Mouse (Mus musculus) stomach, adult 2 months (tissue): Measurements from ENCODE around the gene Klrb1a. TPM values are rescaled to one million over a fixed set of nuclear protein-coding genes. Genes with fewer than 3 reads are reported as not detected.

Source experiments
- polyA plus RNA-seq: library from polyadenylated mRNA; depleted of rRNA; stranded (reverse); fragments of >200 nt; gene quantifications from 2 replicates; pipeline ENCODE4 v1.2.3, GENCODE M21; 2012; rRNA removed

The Klrb1a gene
- polyA plus RNA-seq, result 0.10 TPM in 1 of 2 replicates, not detected in the other

DNA sequence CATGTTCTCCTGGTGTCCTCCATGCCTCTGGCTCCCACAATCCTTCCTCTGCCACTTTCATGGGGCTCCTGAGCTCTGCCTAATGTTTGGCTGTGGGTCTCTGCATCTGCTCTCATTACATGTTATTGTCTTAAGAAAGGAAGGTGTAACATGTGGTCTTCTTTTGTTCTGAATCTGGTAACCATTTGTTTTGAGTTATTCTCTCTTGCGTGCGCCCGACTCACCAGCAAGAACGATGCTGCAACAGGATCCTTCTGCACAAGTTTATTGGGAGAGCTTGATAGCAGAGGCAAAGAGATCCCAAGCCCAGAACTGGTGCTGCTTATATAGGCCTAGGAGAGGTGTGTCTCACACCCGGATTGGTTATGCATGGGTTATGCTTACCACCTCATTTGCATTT is at the start of gene Klrb1a:
Gene Klrb1a (minus strand): TSS at position 101 of the 400 bp plus-strand sequence.

DNA sequence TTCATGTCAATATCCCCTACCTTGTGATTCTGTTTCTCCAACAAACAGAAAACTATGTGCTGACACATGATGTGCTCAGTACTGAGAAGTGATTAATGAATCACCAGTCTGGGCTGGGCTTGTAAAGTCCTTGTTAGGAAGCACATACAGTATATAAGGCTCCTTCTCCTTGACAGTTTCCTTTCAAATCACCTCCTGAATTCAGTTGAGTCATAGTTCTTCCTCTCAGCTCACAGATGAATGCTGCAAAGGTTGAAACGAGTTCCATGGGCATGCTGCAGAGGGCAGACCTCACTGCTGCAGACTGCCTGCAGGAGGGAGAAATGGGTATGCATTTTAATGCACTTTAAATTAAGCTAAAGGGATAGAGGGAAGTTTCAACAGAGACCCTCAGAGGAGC is 38.9 kb upstream of the Klrb1a start, which contains the start of gene Clec2h:
Gene Clec2h (plus strand): TSS at position 180 of the 400 bp plus-strand sequence.

DNA sequence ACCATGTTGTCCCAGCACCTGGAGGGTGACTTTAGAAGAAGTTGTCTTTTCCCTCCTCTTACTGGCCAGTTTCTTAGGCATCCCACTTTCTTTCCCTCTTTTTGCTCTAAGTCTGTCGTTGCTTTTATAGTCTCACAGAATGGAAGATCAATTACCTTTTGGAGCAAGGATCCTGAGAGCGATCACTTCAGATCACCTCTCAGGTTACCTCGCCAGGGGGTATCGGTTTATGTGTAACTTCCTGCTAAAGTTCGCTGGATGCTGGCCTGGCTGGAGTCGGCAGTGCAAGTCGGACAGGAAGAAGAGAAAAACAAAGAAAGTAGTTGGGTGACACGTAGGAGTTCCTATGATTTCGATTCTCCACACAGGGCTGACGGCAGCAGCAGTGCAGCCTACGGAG is 41.8 kb downstream of the Klrb1a start, which contains the start of gene A2ml1:
Gene A2ml1 (minus strand): TSS at position 101 of the 400 bp plus-strand sequence.

Other genes with a start within 250 kb of the Klrb1a start
- gene Tex52, start 248.1 kb downstream of the Klrb1a start, polyA plus RNA-seq, result 0.10 TPM in 1 of 2 replicates, not detected in the other
- gene Gm44596, start 248.0 kb downstream of the Klrb1a start, polyA plus RNA-seq, result not detected in 2 replicates
- gene Nrip2, start 224.2 kb downstream of the Klrb1a start, polyA plus RNA-seq, result 0.60 and 1.5 TPM in 2 replicates
- gene Itfg2, start 198.6 kb downstream of the Klrb1a start, polyA plus RNA-seq, result 15.3 and 18.5 TPM in 2 replicates
- 59.7 and 151 TPM in 2 replicates for gene Fkbp4, start 184.9 kb downstream of the Klrb1a start, polyA plus RNA-seq
- 0.10 TPM in 1 of 2 replicates, not detected in the other for gene Pzp, start 96.8 kb downstream of the Klrb1a start, polyA plus RNA-seq
- not detected in 2 replicates for gene A2ml1, start 41.9 kb downstream of the Klrb1a start, polyA plus RNA-seq
- gene Clec2h, start 38.9 kb upstream of the Klrb1a start, polyA plus RNA-seq, result 0.04 TPM in 1 of 2 replicates, not detected in the other
- gene Klrb1, start 99.5 kb upstream of the Klrb1a start, polyA plus RNA-seq, result not detected in 2 replicates
- 0.05 and 0.15 TPM in 2 replicates for gene Klrb1c, start 165.7 kb upstream of the Klrb1a start, polyA plus RNA-seq
- gene Gm44511, start 202.8 kb upstream of the Klrb1a start, polyA plus RNA-seq, result not detected in 2 replicates
- gene Klrb1b, start 202.8 kb upstream of the Klrb1a start, polyA plus RNA-seq, result 0.05 TPM in 1 of 2 replicates, not detected in the other